Mouse (Mus musculus) heart, adult 2 months (tissue): ENCODE measurements around the gene Abt1. TPM values are rescaled to one million over a fixed set of nuclear protein-coding genes. Genes with fewer than 3 reads are reported as not detected.

Source experiments
- DNase-seq, 2 experiments: peaks; one replicate each; pipeline ENCODE4 v3.0.0; 2021
- H3K27ac ChIP-seq: fragments of 200-600 bp; 2 replicates; pipeline ENCODE4 v1.8.1; 2022
- H3K27me3 ChIP-seq: fragments of 200-500 bp; 2 replicates; pipeline ENCODE4 v1.6.1; 2012; ENCODE audit warnings: mild to moderate bottlenecking, low read length, inconsistent platforms, mixed read lengths; ENCODE audit not compliant: control insufficient read depth, insufficient read depth
- H3K36me3 ChIP-seq: fragments of 200-500 bp; 2 replicates; pipeline ENCODE4 v1.6.1; 2012; ENCODE audit warnings: low read length, inconsistent platforms; ENCODE audit not compliant: control insufficient read depth, insufficient read depth
- H3K4me1 ChIP-seq: fragments of 200-500 bp; 2 replicates; pipeline ENCODE4 v1.6.1; 2011; ENCODE audit warnings: low read length; ENCODE audit not compliant: control insufficient read depth, insufficient read depth
- H3K4me3 ChIP-seq: fragments of 200-600 bp; 2 replicates; pipeline ENCODE4 v1.8.1; 2022
- H3K79me2 ChIP-seq: fragments of 200-500 bp; replicated peaks from 2 replicates; pipeline ENCODE4 v1.6.1; 2012; ENCODE audit warnings: mild to moderate bottlenecking, inconsistent platforms, low read length, moderate library complexity, mixed read lengths; ENCODE audit not compliant: control insufficient read depth, insufficient read depth
- H3K9ac ChIP-seq: fragments of 200-500 bp; 2 replicates; pipeline ENCODE4 v1.6.1; 2012; ENCODE audit warnings: low read depth, mild to moderate bottlenecking, control low read depth, inconsistent platforms, low read length, mixed read lengths
- CTCF ChIP-seq: fragments of 200-600 bp; IDR thresholded peaks from 2 replicates; pipeline ENCODE4 v1.8.1; 2022; ENCODE audit warnings: antibody characterized with exemption, mild to moderate bottlenecking, moderate library complexity
- EP300 ChIP-seq: fragments of 200-500 bp; IDR thresholded peaks from 2 replicates; pipeline ENCODE4 v1.6.1; 2011; ENCODE audit warnings: low read depth, low read length, control low read depth; ENCODE audit not compliant: insufficient read depth
- POLR2A ChIP-seq: fragments of 200-500 bp; IDR thresholded peaks from 2 replicates; pipeline ENCODE4 v1.6.1; 2011; ENCODE audit warnings: mild to moderate bottlenecking, low read depth, low read length, control low read depth; ENCODE audit not compliant: insufficient read depth
- WGBS: fragments of 180-500 bp; shearing (Covaris S2); methylation state at CpG from one replicate; pipeline ENCODE4 v1.1.7; 2018; 5-methylcytosine and 5-hydroxymethylcytosine counted together
- intact Hi-C: fragments of 180-260 bp; cut with DNase I; formaldehyde crosslinking; loops from one replicate; pipeline ENCODE4 v1.15.1; 2025
- long read RNA-seq: library from polyadenylated mRNA; stranded (forward); transcript quantifications from one replicate; pipeline ENCODE4 v2.0.0, GENCODE M21; 2021
- polyA plus RNA-seq: library from polyadenylated mRNA; depleted of rRNA; stranded (reverse); fragments of >200 nt; gene quantifications from 2 replicates; pipeline ENCODE4 v1.2.3, GENCODE M21; 2012; rRNA removed
- total RNA-seq, 2 experiments: library from RNA; stranded (reverse); gene quantifications; 2 replicates each; pipeline ENCODE4 v1.2.3; 2021

Abt1 gene
- total RNA-seq (1 to 10 TPM; 3.9 to 5.1 TPM), polyA plus RNA-seq (2.4 and 3.1 TPM in 2 replicates)
- long read RNA-seq, full-length matches to known transcripts = 16 of 16 reads
- long read RNA-seq, partial matches to known transcripts = 0 of 16 reads
- long read RNA-seq, other reads (novel, unspliced or antisense) = 0 of 16 reads

DNA sequence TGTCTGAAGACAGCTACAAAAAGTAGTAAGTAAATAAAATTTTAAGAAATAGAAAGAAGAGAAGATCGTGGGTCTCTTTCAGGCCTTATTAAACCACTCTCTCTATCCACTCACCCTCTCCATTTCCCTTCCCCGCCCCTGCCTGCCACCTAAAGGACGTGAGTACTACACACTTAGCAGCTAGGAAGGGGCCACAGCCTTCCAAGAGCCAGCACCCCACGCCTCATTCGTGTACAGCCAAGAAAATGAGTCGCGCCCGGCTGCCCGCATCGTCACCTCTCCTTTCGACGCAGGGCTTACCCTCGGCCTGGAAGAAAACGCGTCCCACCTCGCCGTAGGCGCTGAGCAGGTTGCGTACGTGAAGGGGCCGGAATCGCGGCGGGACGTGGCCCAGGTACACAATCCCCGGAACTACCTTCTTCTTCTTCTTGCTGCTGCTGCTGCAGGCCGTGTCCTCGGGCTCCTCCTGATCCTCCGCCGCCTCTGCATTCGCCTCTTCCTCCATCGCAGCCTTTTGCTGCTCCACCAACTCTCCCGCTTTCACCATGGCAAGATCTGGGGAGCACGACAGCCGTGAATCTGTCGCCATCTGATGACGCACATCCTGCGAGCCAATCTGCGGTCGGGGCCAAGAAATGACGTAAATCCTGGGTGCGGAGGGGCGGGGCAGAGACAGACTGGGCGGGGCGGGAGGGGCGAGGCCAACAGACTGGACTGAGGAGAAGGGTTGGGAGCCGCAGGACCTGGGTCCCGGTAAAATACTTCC, at the start of gene Abt1:
Gene Abt1 (minus strand): TSS at position 581 of the 766 bp plus-strand sequence.
- Histone ChIP-seq H3K27ac (peak within 1 kb of the TSS; percentile 72), H3K27me3 (no peaks in the 10 kb centered on the region), H3K4me1 (peaks cover 1% of the 10 kb centered on the region; the same call in 1 of the 2 replicates), H3K79me2 (no peaks in the 10 kb centered on the region), H3K9ac (peak within 1 kb of the TSS; percentile 76), H3K4me3 (peak within 1 kb of the TSS; percentile 74), H3K36me3 (no peaks in the 10 kb centered on the region)
- intact Hi-C loops = loop anchor here (1.0 to 5.0 kb wide), 3 partner anchors 55 to 339 kb away; partner anchors contain the start of genes Hist1h1a, Hist1h3a, Hist1h4a and Zfp322a
- DNase-seq = peak; percentile 89 to 94
- WGBS = under 1% methylated on average over 48 of the region's 48 CpGs
- TF ChIP-seq POLR2A = peak; percentile 85
- no peak for TF ChIP-seq CTCF
- no peak for TF ChIP-seq EP300

DNA sequence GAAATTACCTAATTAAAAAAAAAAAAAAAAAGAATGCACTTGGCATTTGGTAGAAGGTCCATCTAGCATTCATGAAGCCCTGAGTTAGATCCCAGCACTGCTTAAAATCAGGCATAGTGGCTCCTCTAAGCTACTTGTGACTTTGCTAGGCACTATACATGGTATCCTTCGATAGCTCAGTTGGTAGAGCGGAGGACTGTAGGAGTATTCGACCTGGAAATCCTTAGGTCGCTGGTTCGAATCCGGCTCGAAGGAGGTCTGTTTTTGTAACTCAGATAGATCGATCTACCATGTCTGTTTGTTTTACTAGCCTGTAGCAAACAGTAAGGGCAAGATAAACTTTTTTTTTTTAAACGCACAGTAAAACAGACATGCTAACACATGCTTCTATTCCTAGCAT, 43.2 kb upstream of the Abt1 start:
- 12% methylated on average over 9 of the region's 9 CpGs for WGBS
- intact Hi-C loops = loop anchor here (2.0 to 5.0 kb wide), 2 partner anchors 14 to 40 kb away; no protein-coding TSS in a partner anchor
- no peak overlapping the region for H3K4me3 ChIP-seq
- no peak overlapping the region for H3K9ac ChIP-seq
- TF ChIP-seq CTCF = no peak
- TF ChIP-seq EP300 = 0 out of 2 replicates have a peak, but pooled peaks have one; percentile 13
- no peaks in the 10 kb centered on the region for H3K79me2 ChIP-seq
- no peak overlapping the region for H3K27ac ChIP-seq
- H3K36me3 ChIP-seq = no peaks in the 10 kb centered on the region
- no peaks in the 10 kb centered on the region for H3K4me1 ChIP-seq
- H3K27me3 ChIP-seq = no peaks in the 10 kb centered on the region
- DNase-seq = peak; percentile 67 to 68

DNA sequence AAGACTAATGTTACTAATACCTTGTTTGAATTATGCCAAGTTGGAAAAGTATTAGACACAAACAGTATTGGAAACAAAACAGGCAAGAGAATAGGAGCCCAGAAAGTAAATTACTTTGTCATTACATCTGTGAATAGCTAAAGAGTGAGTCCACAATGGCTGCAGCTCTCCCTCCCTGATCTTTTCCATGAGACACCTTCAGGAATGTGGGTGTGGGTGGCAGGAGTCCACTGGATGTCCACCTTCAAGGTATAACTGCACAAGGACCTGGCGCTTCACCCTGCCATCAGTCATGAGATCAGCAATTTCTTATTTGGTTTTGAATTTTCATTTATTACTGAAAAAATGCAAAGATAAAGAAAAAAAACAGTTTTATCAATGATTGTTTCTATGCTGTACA, 42.6 kb upstream of the Abt1 start:
- Histone ChIP-seq H3K27ac (no peak overlapping the region), H3K79me2 (no peaks in the 10 kb centered on the region), H3K27me3 (no peaks in the 10 kb centered on the region), H3K36me3 (no peaks in the 10 kb centered on the region), H3K9ac (no peak overlapping the region), H3K4me1 (no peaks in the 10 kb centered on the region), H3K4me3 (no peak overlapping the region)
- TF ChIP-seq EP300 (no peak), CTCF (no peak), POLR2A (no peak)
- intact Hi-C loops = loop anchor here (2.0 to 5.0 kb wide), 2 partner anchors 14 to 41 kb away; no protein-coding TSS in a partner anchor
- no peak for DNase-seq
- WGBS = 91% methylated on average over 1 of the region's 1 CpGs

DNA sequence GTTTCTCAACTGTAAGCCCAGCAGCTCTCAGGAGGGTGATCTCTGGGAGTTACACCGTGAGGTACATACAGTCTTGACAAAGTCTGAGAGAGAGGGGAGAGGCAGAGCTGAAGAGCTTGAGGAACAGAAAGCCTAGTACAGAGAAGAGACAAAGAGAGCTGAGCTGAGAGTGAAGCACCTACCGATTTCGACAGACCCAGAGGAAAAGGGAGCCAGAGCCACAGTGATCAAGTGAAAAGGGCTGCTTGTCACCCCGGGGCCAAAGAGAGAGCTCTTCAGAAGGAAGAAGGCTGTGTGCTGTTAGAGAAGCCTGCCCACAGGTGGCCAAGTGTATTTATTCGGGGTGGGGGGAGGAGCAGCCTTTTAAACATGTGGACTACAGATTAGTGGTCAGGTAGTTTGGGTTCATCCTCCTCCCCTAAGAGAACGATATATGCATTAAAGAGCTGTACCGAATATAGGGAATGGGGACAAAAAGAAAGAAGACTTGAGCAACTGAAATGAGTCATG, 42.0 kb upstream of the Abt1 start, which contains the start of gene Btn1a1:
Gene Btn1a1 (minus strand): TSS at position 302 of the 510 bp plus-strand sequence.
- DNase-seq = peak in 1 of 2 experiments; percentile 19
- H3K27me3 ChIP-seq = no peaks in the 10 kb centered on the region
- no peaks in the 10 kb centered on the region for H3K79me2 ChIP-seq
- WGBS = 16% methylated on average over 7 of the region's 7 CpGs
- H3K36me3 ChIP-seq = no peaks in the 10 kb centered on the region
- no peak within 1 kb of the TSS for H3K27ac ChIP-seq
- intact Hi-C loops = loop anchor here (2.0 to 5.0 kb wide), 2 partner anchors 13 to 42 kb away; no protein-coding TSS in a partner anchor
- no peak for TF ChIP-seq CTCF
- no peak for TF ChIP-seq POLR2A
- TF ChIP-seq EP300 = no peak
- H3K4me3 ChIP-seq = peak within 1 kb of the TSS; percentile 57
- H3K9ac ChIP-seq = no peak within 1 kb of the TSS
- no peaks in the 10 kb centered on the region for H3K4me1 ChIP-seq

DNA sequence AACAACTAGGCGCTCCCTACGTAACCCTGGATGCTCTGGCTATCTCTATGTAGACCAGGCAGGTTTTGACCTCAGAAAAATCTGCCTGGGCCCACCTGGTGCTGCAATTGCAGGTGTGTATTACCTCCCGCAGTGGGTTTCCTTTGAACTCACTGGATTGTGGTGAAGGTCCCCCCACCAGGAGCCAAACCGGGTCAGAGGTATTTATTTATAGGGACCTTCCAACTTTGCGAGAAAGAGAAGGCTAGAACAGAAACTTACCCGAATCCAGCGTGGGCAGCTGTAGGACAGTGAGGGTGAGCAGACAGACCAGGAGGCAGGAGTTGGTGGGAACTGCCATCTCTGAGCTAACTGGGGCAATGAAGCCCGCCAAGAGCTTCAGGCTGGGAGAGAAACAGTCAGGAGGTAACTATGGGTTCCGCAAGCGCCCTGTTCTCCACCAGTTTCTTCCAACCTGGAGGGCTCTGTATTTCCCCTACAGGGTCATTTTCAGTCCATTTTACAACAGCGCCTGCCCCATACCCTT, 41.2 kb upstream of the Abt1 start:
- WGBS = 15% methylated on average over 11 of the region's 11 CpGs
- no peak for TF ChIP-seq EP300
- TF ChIP-seq CTCF = no peak
- no peak for TF ChIP-seq POLR2A
- H3K4me1 ChIP-seq = no peaks in the 10 kb centered on the region
- H3K9ac ChIP-seq = no peak overlapping the region
- no peaks in the 10 kb centered on the region for H3K79me2 ChIP-seq
- H3K36me3 ChIP-seq = no peaks in the 10 kb centered on the region
- H3K4me3 ChIP-seq = peak overlapping the region; percentile 57
- no peak overlapping the region for H3K27ac ChIP-seq
- intact Hi-C loops = loop anchor here (5.0 kb wide), 1 partner anchor 42 kb away; no protein-coding TSS in a partner anchor
- no peaks in the 10 kb centered on the region for H3K27me3 ChIP-seq
- peak; percentile 10 to 19 for DNase-seq
